Mouse (Mus musculus): ENCODE data around the gene Leng9. TPM values are rescaled to one million over a fixed set of nuclear protein-coding genes. Genes with fewer than 3 reads are reported as not detected.

Leng9 gene
- polyA plus RNA-seq, 1 experiment from 2014 or later, result 1.8 TPM

- Histone ChIP-seq H3K27me3 (ENCODE audit: control insufficient read depth, insufficient read depth, low read length) (no peaks in the 10 kb centered on the region), H3K9ac (ENCODE audit: low read depth, low read length) (no peak overlapping the region; the same call in 1 of the 2 replicates), H3K4me1 (ENCODE audit: control insufficient read depth, insufficient read depth, low read length) (peaks cover 6% of the 10 kb centered on the region; the same call in 1 of the 2 replicates), H3K4me2 (replicated peaks; ENCODE audit: low read depth, low read length) (no peak overlapping the region), H3K4me3 (ENCODE audit: low read length) (peak overlapping the region; percentile 86; the same call in 1 of the 2 replicates), H3K27ac (ENCODE audit: low read depth, low read length) (no peak overlapping the region), H3K36me3 (ENCODE audit: control insufficient read depth, insufficient read depth, low read length) (peaks cover 57% of the 10 kb centered on the region), H3K9me3 (ENCODE audit: control insufficient read depth, low read length) (no peaks in the 10 kb centered on the region)
- WGBS, result 93% methylated on average over 7 of the region's 7 CpGs
- no peak for ATAC-seq (ENCODE audit: low FRiP score, low TSS enrichment)
Observed at GRCm38 (mm10) chr7:4138671-4139070, 11.5 kb downstream of the Leng9 start.

GRCm38 (mm10) chr7:4138181-4138580, 12.0 kb downstream of the Leng9 start:
- Histone ChIP-seq H3K4me3 (ENCODE audit: low read length) (peak overlapping the region; percentile 86), H3K27me3 (ENCODE audit: control insufficient read depth, insufficient read depth, low read length) (no peaks in the 10 kb centered on the region), H3K36me3 (ENCODE audit: control insufficient read depth, insufficient read depth, low read length) (peaks cover 52% of the 10 kb centered on the region), H3K4me2 (replicated peaks; ENCODE audit: low read depth, low read length) (peak overlapping the region; percentile 78), H3K9ac (ENCODE audit: low read depth, low read length) (no peak overlapping the region; the same call in 1 of the 2 replicates), H3K9me3 (ENCODE audit: control insufficient read depth, low read length) (no peaks in the 10 kb centered on the region), H3K4me1 (ENCODE audit: control insufficient read depth, insufficient read depth, low read length) (peaks cover 6% of the 10 kb centered on the region; the same call in 1 of the 2 replicates), H3K27ac (ENCODE audit: low read depth, low read length) (no peak overlapping the region)
- WGBS, result 84% methylated on average over 2 of the region's 2 CpGs
- ATAC-seq (ENCODE audit: low FRiP score, low TSS enrichment), result no peak

- no peaks in the 10 kb centered on the region for H3K9me3 ChIP-seq (ENCODE audit: control insufficient read depth, low read length)
- H3K27me3 ChIP-seq (ENCODE audit: control insufficient read depth, insufficient read depth, low read length), result no peaks in the 10 kb centered on the region
- peaks cover 6% of the 10 kb centered on the region; the same call in 1 of the 2 replicates for H3K4me1 ChIP-seq (ENCODE audit: control insufficient read depth, insufficient read depth, low read length)
- peak overlapping the region; percentile 86 for H3K4me3 ChIP-seq (ENCODE audit: low read length)
- peak overlapping the region; percentile 83 for H3K9ac ChIP-seq (ENCODE audit: low read depth, low read length)
- peaks cover 48% of the 10 kb centered on the region for H3K36me3 ChIP-seq (ENCODE audit: control insufficient read depth, insufficient read depth, low read length)
- WGBS, result 50% methylated on average over 3 of the region's 3 CpGs
- H3K27ac ChIP-seq (ENCODE audit: low read depth, low read length), result no peak overlapping the region
- peak overlapping the region; percentile 78 for H3K4me2 ChIP-seq (replicated peaks; ENCODE audit: low read depth, low read length)
- no peak for ATAC-seq (ENCODE audit: low FRiP score, low TSS enrichment)
Observed at GRCm38 (mm10) chr7:4137746-4138145, 12.4 kb downstream of the Leng9 start.

- H3K27ac ChIP-seq (ENCODE audit: low read depth, low read length), result peak within 1 kb of the TSS; percentile 93
- no peaks in the 10 kb centered on the region for H3K9me3 ChIP-seq (ENCODE audit: control insufficient read depth, low read length)
- peaks cover 6% of the 10 kb centered on the region; the same call in 1 of the 2 replicates for H3K4me1 ChIP-seq (ENCODE audit: control insufficient read depth, insufficient read depth, low read length)
- peak within 1 kb of the TSS; percentile 83 for H3K9ac ChIP-seq (ENCODE audit: low read depth, low read length)
- H3K4me2 ChIP-seq (replicated peaks; ENCODE audit: low read depth, low read length), result peak within 1 kb of the TSS; percentile 78
- H3K27me3 ChIP-seq (ENCODE audit: control insufficient read depth, insufficient read depth, low read length), result no peaks in the 10 kb centered on the region
- H3K4me3 ChIP-seq (ENCODE audit: low read length), result peak within 1 kb of the TSS; percentile 86
- ATAC-seq (ENCODE audit: low FRiP score, low TSS enrichment), result peak; percentile 98
- H3K36me3 ChIP-seq (ENCODE audit: control insufficient read depth, insufficient read depth, low read length), result peaks cover 40% of the 10 kb centered on the region
- WGBS, result under 1% methylated on average over 71 of the region's 78 CpGs
Observed at GRCm38 (mm10) chr7:4136771-4137531, 13.2 kb downstream of the Leng9 start, which contains the start of gene Leng8. Gene Leng8, plus strand, starts transcription at chr7:4137039.

- Histone ChIP-seq H3K27me3 (ENCODE audit: control insufficient read depth, insufficient read depth, low read length) (no peaks in the 10 kb centered on the region), H3K4me3 (ENCODE audit: low read length) (peak overlapping the region; percentile 86), H3K4me2 (replicated peaks; ENCODE audit: low read depth, low read length) (peak overlapping the region; percentile 44), H3K9ac (ENCODE audit: low read depth, low read length) (peak overlapping the region; percentile 53; the same call in 1 of the 2 replicates), H3K9me3 (ENCODE audit: control insufficient read depth, low read length) (no peaks in the 10 kb centered on the region), H3K36me3 (ENCODE audit: control insufficient read depth, insufficient read depth, low read length) (peaks cover 34% of the 10 kb centered on the region), H3K27ac (ENCODE audit: low read depth, low read length) (peak overlapping the region; percentile 93; the same call in 1 of the 2 replicates), H3K4me1 (ENCODE audit: control insufficient read depth, insufficient read depth, low read length) (peaks cover 6% of the 10 kb centered on the region; the same call in 1 of the 2 replicates)
- WGBS, result under 1% methylated on average over 16 of the region's 16 CpGs
- peak; percentile 32 for ATAC-seq (ENCODE audit: low FRiP score, low TSS enrichment)
Observed at GRCm38 (mm10) chr7:4136404-4136770, 13.8 kb downstream of the Leng9 start.

- Histone ChIP-seq H3K9ac (ENCODE audit: low read depth, low read length) (no peak overlapping the region), H3K27ac (ENCODE audit: low read depth, low read length) (no peak overlapping the region), H3K4me1 (ENCODE audit: control insufficient read depth, insufficient read depth, low read length) (peaks cover 6% of the 10 kb centered on the region; the same call in 1 of the 2 replicates), H3K36me3 (ENCODE audit: control insufficient read depth, insufficient read depth, low read length) (peaks cover 19% of the 10 kb centered on the region), H3K4me2 (replicated peaks; ENCODE audit: low read depth, low read length) (no peak overlapping the region), H3K9me3 (ENCODE audit: control insufficient read depth, low read length) (no peaks in the 10 kb centered on the region), H3K4me3 (ENCODE audit: low read length) (no peak overlapping the region), H3K27me3 (ENCODE audit: control insufficient read depth, insufficient read depth, low read length) (no peaks in the 10 kb centered on the region)
- WGBS, result 91% methylated on average over 5 of the region's 5 CpGs
- no peak for ATAC-seq (ENCODE audit: low FRiP score, low TSS enrichment)
Observed at GRCm38 (mm10) chr7:4134911-4135310, 15.3 kb downstream of the Leng9 start.

GRCm38 (mm10) chr7:4132998-4133397, 17.2 kb downstream of the Leng9 start:
- no peak for ATAC-seq (ENCODE audit: low FRiP score, low TSS enrichment)

GRCm38 (mm10) chr7:4132581-4132980, 17.6 kb downstream of the Leng9 start:
- no peak for ATAC-seq (ENCODE audit: low FRiP score, low TSS enrichment)
- H3K27me3 ChIP-seq (ENCODE audit: control insufficient read depth, insufficient read depth, low read length), result no peaks in the 10 kb centered on the region
- H3K9ac ChIP-seq (ENCODE audit: low read depth, low read length), result no peak overlapping the region
- H3K4me1 ChIP-seq (ENCODE audit: control insufficient read depth, insufficient read depth, low read length), result no peaks in the 10 kb centered on the region; the same call in 1 of the 2 replicates
- no peaks in the 10 kb centered on the region for H3K36me3 ChIP-seq (ENCODE audit: control insufficient read depth, insufficient read depth, low read length)
- H3K4me3 ChIP-seq (ENCODE audit: low read length), result no peak overlapping the region
- no peak overlapping the region for H3K27ac ChIP-seq (ENCODE audit: low read depth, low read length)
- WGBS, result 95% methylated on average over 3 of the region's 3 CpGs
- no peaks in the 10 kb centered on the region for H3K9me3 ChIP-seq (ENCODE audit: control insufficient read depth, low read length)
- H3K4me2 ChIP-seq (replicated peaks; ENCODE audit: low read depth, low read length), result no peak overlapping the region

More at GRCm38 (mm10) chr7:4132998-4133397, 17.2 kb downstream of the Leng9 start:
- H3K4me3 ChIP-seq (ENCODE audit: low read length), result no peak overlapping the region
- H3K9me3 ChIP-seq (ENCODE audit: control insufficient read depth, low read length), result no peaks in the 10 kb centered on the region
- WGBS, result 88% methylated on average over 7 of the region's 7 CpGs
- H3K27ac ChIP-seq (ENCODE audit: low read depth, low read length), result no peak overlapping the region
- no peak overlapping the region for H3K9ac ChIP-seq (ENCODE audit: low read depth, low read length)
- H3K4me1 ChIP-seq (ENCODE audit: control insufficient read depth, insufficient read depth, low read length), result peaks cover 4% of the 10 kb centered on the region; the same call in 1 of the 2 replicates
- peaks cover under 1% of the 10 kb centered on the region; the same call in 1 of the 2 replicates for H3K36me3 ChIP-seq (ENCODE audit: control insufficient read depth, insufficient read depth, low read length)
- no peaks in the 10 kb centered on the region for H3K27me3 ChIP-seq (ENCODE audit: control insufficient read depth, insufficient read depth, low read length)
- H3K4me2 ChIP-seq (replicated peaks; ENCODE audit: low read depth, low read length), result no peak overlapping the region

- 91% methylated on average over 8 of the region's 8 CpGs for WGBS
Observed at GRCm38 (mm10) chr7:4131964-4132363, 18.2 kb downstream of the Leng9 start.

More at GRCm38 (mm10) chr7:4131964-4132363, 18.2 kb downstream of the Leng9 start:
- Histone ChIP-seq H3K27me3 (ENCODE audit: control insufficient read depth, insufficient read depth, low read length) (no peaks in the 10 kb centered on the region), H3K4me3 (ENCODE audit: low read length) (no peak overlapping the region), H3K4me2 (replicated peaks; ENCODE audit: low read depth, low read length) (no peak overlapping the region), H3K36me3 (ENCODE audit: control insufficient read depth, insufficient read depth, low read length) (no peaks in the 10 kb centered on the region), H3K9me3 (ENCODE audit: control insufficient read depth, low read length) (no peaks in the 10 kb centered on the region), H3K9ac (ENCODE audit: low read depth, low read length) (no peak overlapping the region), H3K4me1 (ENCODE audit: control insufficient read depth, insufficient read depth, low read length) (no peaks in the 10 kb centered on the region), H3K27ac (ENCODE audit: low read depth, low read length) (no peak overlapping the region)
- ATAC-seq (ENCODE audit: low FRiP score, low TSS enrichment), result no peak

Data from kidney, embryonic 14.5 days (tissue).